Mouse (Mus musculus) small intestine, adult 2 months (tissue): ENCODE measurements around the gene Pdik1l.

Experiments
- CTCF ChIP-seq: fragments of 200-500 bp; IDR thresholded peaks from 2 replicates; pipeline ENCODE4 v1.5.1; 2012; ENCODE audit warnings: low read depth, mild to moderate bottlenecking, control low read depth, inconsistent platforms, low read length, moderate library complexity, mixed read lengths; ENCODE audit not compliant: insufficient replicate concordance, insufficient read length; ENCODE audit errors: extremely low read depth
- POLR2A ChIP-seq: fragments of 200-500 bp; IDR thresholded peaks from 2 replicates; pipeline ENCODE4 v1.6.1; 2012; ENCODE audit warnings: low read depth, mild to moderate bottlenecking, control low read depth, inconsistent platforms, low read length, moderate library complexity

DNA sequence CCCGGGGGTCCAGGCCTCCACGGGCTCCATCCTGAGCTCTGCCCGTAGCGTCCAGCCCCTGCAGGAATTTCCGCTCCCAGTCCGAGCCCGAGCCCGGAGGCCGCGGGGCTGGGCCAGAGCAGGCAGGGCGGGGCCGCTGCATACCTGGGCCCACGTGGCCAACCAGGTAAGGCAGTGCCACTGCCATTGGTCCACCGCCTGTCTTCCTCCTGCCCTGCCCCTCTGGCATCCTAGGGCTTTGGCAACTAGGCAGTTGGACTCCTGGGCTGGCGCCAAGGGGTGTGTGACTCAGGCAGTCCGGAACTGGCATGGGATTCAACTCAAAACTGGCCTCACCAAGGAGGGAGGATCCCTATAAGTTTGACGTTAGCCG is 49.4 kb downstream of the Pdik1l start, which contains the start of gene Cnksr1:
- TF ChIP-seq CTCF (no peak), POLR2A (peak; percentile 67; the same call in 1 of the 2 replicates)
